Comparison of ENCODE assay signal across 21 mouse cellular contexts in the genomic region with DNA sequence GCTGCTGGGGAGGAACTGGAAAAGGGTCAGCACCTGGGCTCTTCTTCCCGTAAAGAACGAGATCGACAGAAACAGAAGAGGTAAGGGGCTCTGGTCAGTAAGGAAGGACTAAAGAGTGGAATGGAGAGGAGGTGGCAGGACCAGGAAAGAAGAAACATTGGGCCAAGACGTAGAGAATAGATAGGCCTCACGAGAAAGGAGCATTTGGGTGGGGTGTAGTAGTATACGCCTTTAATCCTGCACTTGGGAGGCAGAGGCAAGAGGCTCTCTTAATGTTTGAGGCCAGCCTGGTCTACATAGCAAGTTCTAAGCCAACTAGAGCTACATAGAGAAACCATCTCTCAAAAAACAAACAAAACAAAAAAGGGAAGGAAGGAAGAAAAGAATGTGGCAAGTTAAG. TPM values are rescaled to one million over a fixed set of nuclear protein-coding genes. Genes with fewer than 3 reads are reported as not detected.
"Had no signal": no experiment of that assay in that cellular context is flagged by ENCODE, and none has a peak within 500 bp of the region (broad histone marks: within the 10 kb centered on the region; RNA-seq: fewer than 3 reads in every experiment).

No protein-coding gene starts in this region.

- H3K4me3 ChIP-seq: limb, embryonic 13.5 days; midbrain, embryonic 13.5 days had no signal

- H3K4me2 ChIP-seq: limb, embryonic 13.5 days; midbrain, embryonic 13.5 days had no signal

- ATAC-seq: midbrain, embryonic 13.5 days had no signal

- H3K9me3 ChIP-seq: limb, embryonic 13.5 days; midbrain, embryonic 13.5 days had no signal

- H3K27ac ChIP-seq: limb, embryonic 13.5 days; midbrain, embryonic 13.5 days; stomach, postnatal 0 days had no signal

- H3K9ac ChIP-seq: limb, embryonic 13.5 days; midbrain, embryonic 13.5 days had no signal

- DNase-seq: kidney, adult 18-20 months; kidney, postnatal 10 days; kidney, postnatal 4 days; left cerebral cortex, postnatal 4 days; lung, adult 18-20 months; lung, postnatal 36 days; right cerebral cortex, postnatal 25 days; thymus, adult 18-20 months; thymus, postnatal 14 days had no signal

- H3K27me3 ChIP-seq: midbrain, embryonic 13.5 days had no signal

- H3K4me1 ChIP-seq: limb, embryonic 13.5 days; midbrain, embryonic 13.5 days had no signal

RNA-seq across cellular contexts. Expression of a gene that starts 10.5 kb away (rescaled TPM):
- total RNA-seq: megakaryocyte progenitor cell, adult 5-6 weeks had no signal

RNA-seq across cellular contexts. Expression of a gene that starts 19.6 kb away (rescaled TPM):
- total RNA-seq: layer of hippocampus, postnatal 14 days; left cerebral cortex, adult 18-20 months; left cerebral cortex, postnatal 10 days; left cerebral cortex, postnatal 4 days; megakaryocyte progenitor cell, adult 5-6 weeks; midbrain, postnatal 0 days had no signal
- polyA plus RNA-seq: kidney, embryonic 14.5 days; limb, embryonic 13.5 days; lung, embryonic 16.5 days; midbrain, embryonic 13.5 days; midbrain, postnatal 0 days; neural tube, embryonic 14.5 days; stomach, postnatal 0 days had no signal

RNA-seq across cellular contexts. Expression of a gene that starts 24.6 kb away (rescaled TPM):
- total RNA-seq: layer of hippocampus, adult 8-10 months; layer of hippocampus, postnatal 14 days; left cerebral cortex, adult 18-20 months; left cerebral cortex, postnatal 10 days; left cerebral cortex, postnatal 4 days; midbrain, postnatal 0 days had no signal
- polyA plus RNA-seq: limb, embryonic 13.5 days; lung, embryonic 16.5 days; midbrain, embryonic 13.5 days; midbrain, postnatal 0 days; neural tube, embryonic 14.5 days; stomach, postnatal 0 days had no signal
